Mouse (Mus musculus) testis, postnatal 14 days (tissue): ENCODE results near the gene Cox4i1.
A peak's percentile ranks its signal among the peaks of the same experiment; 100 is the strongest.

Experiments
- DNase-seq: peaks from one replicate; pipeline ENCODE4 v3.0.0; 2021; ENCODE audit warnings: low spot score

Gene Cox4i1

DNA sequence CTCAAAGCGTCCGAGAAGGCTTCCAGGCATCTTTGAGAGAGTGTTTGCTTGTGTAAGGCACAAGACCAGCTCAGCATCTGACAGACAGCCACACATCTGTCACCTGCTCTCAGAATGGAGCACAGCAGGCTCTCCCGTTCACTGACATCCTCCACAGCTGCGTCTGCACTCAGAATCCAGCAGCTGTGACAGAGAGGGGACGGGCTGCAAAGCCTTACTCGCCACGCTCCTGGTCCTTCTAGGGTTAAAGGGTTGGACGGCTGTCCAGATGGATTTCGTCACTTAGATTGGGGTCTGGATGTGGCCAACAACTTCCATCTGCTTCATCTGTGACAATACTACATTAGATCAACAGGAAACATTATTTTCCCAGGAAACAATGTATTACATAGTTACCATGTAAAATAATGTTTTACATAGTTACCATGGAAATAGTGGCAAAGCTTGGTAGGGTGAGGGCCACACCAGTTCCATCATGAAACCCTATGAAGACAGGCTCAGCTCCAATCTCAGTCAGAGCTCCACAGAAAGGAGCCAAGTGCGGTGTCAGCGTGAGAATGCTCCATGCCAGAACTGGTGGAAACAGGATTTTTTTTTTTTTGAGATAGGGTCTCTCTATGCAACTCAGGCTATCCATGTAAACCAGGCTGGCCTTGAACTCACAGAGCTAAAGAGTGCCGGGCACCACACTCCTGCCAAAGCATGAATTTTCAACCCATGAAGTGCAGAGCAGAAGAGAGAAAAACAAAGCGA lies 28.6 kb downstream of the Cox4i1 start:
- no peak for DNase-seq

DNA sequence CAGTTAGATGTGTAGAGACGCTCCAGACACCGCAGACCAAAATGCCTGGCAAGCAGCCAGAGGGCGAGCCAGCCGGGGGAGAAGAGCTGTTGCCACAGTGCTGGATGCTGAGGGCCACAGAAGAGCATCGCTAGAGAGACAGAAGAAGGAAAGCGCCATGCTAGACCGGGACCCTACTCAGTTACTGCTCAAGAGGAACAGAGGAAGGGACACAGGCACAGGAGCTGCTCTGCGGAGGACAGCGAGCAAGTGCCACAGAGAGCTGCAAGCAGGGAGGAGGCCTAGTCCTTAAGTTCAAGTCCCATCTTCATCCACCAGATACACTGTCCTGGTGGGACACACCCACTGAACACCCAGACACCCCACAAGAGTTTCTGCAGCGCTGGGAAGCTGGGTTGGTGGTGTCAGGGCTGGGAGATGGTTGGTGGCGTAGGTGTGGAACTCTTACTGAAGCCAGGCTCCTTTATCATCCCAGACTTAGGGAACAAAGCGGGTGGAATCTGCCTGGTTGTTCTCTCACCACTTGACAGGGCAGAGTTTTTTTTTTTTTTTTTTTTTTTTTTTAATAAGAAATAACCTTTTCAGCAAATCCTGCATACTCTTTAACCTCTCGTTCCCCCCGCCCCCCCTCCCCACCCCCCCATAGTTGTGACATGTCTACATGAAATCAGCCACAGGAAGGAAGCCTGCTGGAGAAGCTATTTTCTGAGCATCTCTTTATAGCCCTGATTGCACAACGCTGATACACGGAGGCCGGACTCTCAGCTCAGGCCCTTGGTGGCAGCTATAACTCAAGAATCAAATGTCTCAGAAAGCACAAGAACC lies 29.3 kb downstream of the Cox4i1 start:
- no peak for DNase-seq

DNA sequence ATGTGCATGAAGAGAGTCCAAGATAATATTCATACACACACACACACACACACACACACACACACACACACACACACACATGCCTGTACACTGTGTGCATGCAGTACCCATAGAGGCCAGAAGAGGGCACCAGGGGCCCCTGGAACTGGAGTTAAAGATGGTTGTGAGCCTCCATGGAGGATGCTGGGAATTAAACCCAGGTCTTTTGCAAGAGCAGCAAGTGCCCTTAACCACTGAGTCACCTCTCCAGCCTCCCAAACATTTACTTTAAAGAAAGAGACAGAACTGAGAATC lies 29.9 kb downstream of the Cox4i1 start:
- no peak for DNase-seq

DNA sequence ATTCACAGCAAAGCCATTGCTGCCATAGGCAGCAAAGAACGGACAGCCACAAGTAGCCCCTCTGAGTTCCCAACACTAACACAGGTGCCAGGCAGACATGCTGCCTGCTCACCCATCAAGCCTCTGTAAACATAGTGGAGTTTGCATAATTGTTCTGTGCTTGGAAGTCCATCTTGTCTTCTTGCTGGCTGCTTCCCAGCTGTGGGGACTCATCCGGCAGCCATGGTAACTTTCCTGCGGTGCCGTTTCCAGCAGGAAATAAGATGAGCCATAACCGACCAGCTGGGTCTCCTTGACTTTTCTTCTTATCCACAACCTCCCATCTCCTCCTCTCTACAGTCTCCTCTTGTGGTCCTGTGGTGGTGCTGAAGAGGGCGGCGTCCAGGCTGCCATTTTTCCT lies 30.4 kb downstream of the Cox4i1 start:
- no peak for DNase-seq

DNA sequence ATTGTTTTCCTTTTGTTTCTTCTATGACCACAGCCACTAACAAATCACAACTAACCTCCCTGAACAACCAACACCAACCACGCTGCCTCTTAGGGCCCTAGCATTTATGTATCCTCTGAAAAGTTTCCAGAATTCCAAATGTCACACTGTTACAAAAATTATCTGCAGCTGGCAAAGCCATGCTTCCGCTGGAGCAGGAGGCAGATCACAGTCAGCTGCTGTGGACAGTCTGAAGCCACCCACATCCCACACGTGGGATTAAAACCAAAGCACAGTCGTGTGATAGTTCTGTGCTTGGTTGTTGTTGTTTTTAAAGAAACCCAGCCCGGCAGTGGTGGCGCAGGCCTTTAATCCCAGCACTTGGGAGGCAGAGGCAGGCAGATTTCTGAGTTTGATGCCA lies 31.1 kb downstream of the Cox4i1 start:
- DNase-seq, result no peak

DNA sequence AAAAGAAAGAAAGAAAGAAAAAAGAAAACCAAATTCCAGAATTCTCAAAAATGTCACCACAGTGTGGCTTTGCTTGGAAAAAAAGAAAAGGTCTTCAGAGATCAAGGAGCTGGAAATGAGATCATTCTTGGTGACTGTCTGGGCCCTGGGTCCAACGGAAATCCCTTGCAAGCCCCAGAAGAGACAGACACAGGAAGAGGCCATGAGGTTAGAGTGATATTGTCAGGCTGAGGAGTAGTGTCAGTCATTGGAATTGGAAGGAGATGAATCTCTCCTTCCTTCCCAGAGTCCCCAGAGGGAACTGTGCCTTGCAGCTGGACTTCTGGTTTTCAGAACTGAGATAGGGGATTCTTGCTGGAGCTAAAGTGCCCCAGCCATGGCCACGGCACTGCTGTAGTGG lies 31.5 kb downstream of the Cox4i1 start:
- no peak for DNase-seq

DNA sequence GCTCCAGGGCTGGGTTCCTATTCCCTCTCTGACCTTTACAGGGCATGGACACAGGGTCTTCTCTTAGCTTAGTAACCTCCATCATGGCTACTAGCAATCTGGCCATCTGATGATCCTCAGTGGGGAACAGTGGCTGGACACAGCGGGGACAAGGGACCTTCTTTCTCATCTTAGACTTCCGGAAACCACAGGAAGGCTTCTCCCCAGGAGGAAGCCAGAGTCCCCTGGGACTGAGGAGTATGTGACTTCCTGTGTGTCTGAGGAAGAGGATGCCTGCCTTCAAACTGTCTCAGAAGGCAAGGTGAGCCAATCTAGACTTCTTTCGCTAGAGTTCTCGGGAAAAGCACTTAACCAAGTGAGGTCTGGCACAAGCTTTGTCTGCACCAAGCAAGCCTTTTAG lies 32.0 kb downstream of the Cox4i1 start:
- DNase-seq, result no peak

DNA sequence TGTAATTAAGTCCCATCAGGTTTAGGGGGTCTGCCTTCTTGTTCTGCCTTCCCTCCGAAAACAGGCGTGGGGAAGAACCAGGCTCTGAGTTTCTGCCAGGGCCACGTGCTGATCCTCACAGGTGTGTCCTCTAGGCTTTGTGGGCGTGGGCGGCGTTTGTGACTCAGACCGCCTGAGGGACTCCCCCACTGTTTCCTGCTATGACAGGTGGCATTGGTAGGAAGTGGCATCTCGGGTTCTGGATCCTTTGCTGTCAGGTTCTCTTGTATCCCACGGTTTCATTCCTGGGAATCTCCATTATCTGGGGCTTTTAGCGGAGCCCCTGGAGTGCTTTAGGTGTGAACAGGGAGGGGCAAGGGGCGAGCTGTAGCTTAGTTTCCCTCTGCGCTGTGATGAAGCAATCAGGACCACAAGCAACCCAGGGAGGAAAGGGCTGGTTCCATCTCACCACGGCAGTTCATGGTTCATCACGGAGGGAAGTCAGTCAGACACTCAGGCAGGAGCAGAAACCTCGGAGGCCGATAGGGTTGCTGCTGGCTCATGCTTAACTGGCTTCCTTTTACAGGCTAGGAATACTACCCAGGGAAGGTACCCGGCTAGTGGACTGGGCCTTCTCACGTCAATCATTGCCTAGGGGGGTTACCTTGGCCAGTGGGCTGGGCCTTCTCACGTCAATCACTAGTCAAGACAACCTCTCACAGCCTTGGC lies 33.9 kb downstream of the Cox4i1 start:
- no peak for DNase-seq

DNA sequence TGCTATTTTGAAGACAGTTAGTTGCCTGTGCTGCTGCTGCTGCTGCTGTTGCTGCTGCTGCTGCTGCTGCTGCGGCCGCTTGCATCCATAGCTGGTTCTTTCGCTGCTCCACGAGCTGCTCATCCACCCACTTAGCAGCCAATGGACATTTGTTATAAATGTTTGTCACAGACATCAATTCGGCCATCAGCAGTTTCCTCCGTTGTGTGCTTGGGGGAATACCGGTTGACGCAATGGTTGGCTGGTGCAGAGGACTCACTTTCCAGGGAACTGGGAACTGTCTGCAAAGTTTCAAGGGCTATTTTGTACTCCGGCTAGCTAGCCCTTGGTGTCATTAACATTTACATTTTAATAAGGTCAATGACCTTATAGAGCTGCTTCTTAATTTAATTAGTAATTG lies 36.2 kb downstream of the Cox4i1 start:
- no peak for DNase-seq

DNA sequence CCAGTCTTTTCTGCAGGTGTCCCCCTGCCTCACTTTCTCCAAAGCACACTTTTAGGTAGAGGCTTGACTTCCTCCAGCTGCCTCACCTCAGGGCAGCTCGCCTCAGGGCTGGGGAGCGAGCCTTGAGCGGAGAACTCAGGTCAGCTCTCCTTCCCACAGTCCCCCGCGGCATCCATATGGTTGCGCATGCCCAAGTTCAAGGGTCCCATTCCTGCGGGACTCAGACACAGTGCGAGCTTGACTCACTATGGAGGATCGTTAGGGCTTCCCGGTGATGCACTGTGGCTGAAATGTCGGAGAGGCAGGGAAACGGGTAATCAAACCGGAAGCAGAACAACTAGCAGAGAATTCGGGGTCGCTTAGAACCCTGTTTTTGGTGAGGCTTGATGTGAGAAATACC lies 37.1 kb downstream of the Cox4i1 start:
- DNase-seq, result no peak

DNA sequence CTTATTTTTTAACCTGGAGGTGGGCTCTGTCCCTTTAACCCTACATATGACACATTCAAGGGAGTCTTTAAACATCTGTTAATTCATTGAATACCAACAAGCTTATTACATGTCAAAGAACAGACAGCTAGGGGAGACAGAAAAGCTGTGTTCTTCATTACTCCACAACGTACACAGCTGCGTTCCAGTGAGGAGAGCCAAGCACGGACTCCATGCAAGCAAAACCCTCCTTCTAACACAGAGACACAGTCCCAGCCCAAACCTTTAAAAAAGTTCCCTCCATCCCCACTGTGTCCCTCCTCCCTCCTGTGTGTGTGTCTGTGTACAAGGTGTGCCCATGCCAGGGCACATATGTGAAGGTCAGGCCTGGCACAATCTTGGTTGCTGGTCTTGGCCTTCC lies 38.2 kb downstream of the Cox4i1 start:
- no peak for DNase-seq

DNA sequence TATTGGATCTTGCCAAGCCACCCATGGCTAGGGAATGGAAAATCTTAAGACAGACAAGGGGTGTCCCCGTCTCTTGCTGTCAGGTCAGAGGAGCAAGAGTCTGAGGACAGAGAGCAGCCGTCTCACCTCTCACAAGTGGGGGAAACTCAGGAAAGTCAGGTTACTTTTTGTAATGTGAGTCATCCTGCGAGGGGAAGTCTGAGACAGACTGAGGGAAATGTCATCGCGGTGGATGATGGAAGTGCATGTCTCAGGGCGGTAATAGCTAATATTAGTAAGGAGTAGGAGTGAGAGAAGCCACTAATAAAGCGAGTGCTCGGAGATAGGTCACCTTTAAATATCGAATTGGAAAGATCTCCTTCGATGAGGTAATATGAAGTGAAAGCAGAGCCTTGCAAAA lies 41.2 kb downstream of the Cox4i1 start:
- DNase-seq, result no peak

DNA sequence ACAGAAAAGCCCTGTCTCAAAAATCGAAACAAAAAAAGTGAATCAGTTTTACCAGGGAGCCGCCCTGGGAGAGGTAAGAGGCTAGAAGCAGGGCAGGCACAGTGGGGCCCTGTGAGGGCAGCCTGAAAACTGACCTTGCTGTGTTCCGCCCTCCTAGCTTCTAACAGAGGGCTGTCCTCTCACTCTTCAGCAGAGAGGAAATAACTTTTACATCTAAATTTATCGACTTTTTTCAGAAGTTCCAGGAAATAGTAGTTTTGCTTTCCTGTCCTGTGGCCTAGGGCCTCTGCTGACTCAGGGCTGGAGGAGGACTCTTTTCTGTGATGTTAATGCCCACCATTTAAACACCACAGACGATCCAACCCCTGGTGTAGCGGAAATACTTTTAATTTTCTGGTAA lies 47.2 kb downstream of the Cox4i1 start:
- no peak for DNase-seq

DNA sequence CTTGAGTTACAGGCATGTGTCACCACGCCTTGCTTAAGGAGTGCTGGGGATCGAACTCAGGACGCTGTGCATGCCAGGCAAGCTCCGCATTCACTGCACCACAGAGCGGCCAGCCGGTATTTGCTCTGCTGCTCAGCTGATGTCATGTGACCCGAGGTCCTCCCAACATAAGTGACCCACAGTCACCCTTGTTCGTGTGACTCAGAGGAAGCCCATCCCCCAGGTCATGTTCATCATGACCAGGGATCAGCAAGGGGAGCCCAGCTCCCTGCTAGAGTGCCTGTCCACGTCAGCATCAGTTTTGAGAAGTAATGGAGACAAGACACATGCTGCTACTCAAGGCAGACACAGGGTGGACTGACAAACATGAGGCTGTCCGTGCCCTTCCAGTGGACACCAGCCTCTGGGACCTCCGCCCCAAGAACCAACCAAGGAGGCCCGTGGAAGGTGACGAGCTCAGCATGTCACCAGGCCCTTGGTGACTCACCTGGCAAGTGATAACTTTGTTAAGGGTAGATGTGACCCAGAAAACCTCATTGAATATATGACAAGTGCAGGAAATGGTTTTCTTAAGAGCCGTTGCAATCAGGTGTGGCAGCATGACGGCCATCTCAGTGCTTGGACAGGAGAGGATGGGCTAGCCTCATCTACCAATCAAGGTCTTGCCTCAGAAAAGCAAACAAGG lies 48.1 kb downstream of the Cox4i1 start:
- DNase-seq, result no peak

DNA sequence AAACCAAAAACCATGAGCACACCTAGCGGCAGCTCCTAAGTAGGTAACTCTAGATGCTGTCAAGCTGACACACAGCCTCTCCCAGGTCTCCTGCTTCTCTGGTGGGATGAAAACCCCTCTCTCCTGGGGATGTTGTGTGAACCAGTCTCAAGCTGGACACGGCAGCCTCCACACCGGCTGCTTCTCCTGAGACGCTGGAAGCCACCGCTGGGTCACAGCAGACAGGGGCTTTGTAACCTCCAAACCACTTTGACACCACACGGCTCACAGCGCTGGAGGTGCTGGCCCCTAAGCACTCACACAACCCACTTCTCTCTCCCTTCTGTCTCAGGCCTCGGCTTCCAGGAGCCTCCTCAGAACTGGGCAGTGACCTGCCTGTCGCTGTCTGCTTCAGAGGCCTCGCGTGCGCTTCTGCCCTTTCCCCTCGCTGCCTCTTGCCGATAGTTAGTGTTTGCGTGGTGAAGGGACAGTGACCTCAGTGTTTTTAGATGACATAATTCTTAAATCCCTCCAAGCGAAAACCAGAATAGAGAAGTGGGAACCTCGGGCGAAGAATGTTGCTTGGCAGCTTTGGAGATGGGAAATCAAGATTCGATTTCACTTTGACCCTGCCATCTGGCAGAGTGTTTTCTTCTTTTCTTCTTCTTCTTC lies 51.7 kb downstream of the Cox4i1 start:
- no peak for DNase-seq

DNA sequence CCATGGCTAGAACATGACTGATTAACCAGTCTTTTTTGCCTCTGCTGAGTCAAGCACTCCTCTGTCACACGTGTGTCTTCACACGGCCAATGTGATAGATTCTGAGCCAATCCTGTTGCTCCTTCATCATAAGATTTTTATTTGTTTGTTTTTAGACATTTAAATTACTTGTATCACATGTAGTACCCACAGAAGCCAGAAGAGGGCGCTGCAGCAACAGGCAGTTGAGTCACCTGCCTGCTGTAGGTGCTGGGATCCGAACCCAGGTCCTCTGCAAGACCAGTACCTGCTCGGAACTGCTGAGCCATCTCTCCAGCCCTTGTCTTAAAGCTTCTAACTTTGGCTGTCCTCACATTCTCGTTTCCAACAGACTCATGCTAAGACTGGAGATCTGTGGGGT lies 55.0 kb downstream of the Cox4i1 start:
- peak; percentile 45 for DNase-seq
